Mouse (Mus musculus): ENCODE data around the gene Slc44a5.

Slc44a5 gene

GRCm38 (mm10) chr3:154210431-154211055 lies 237.3 kb downstream of the Slc44a5 start:
- peaks cover 3% of the 10 kb centered on the region; the same call in 1 of the 2 replicates for H3K9me3 ChIP-seq (ENCODE audit: low read length)
- H3K4me3 ChIP-seq (replicated peaks; ENCODE audit: low read length), result no peak overlapping the region
- H3K4me1 ChIP-seq (replicated peaks; ENCODE audit: low read depth, low read length), result peaks cover 18% of the 10 kb centered on the region
- H3K27me3 ChIP-seq (ENCODE audit: insufficient read depth, low read length), result no peaks in the 10 kb centered on the region
- no peak for TF ChIP-seq CTCF (conservative IDR thresholded peaks at IDR 0.05; ENCODE audit: low read length)
- no peak for TF ChIP-seq NANOG (IDR thresholded peaks at IDR 0.05; ENCODE audit: borderline replicate concordance, low read length)
- TF ChIP-seq POU5F1 (IDR thresholded peaks at IDR 0.05; ENCODE audit: borderline replicate concordance, low read length), result no peak
- no peaks in the 10 kb centered on the region for H3K36me3 ChIP-seq (ENCODE audit: insufficient read depth, low read length)

GRCm38 (mm10) chr3:154212551-154212950 lies 239.3 kb downstream of the Slc44a5 start:
- H3K27me3 ChIP-seq (ENCODE audit: insufficient read depth, low read length), result no peaks in the 10 kb centered on the region
- TF ChIP-seq NANOG (IDR thresholded peaks at IDR 0.05; ENCODE audit: borderline replicate concordance, low read length) (no peak), POU5F1 (IDR thresholded peaks at IDR 0.05; ENCODE audit: borderline replicate concordance, low read length) (no peak), CTCF (conservative IDR thresholded peaks at IDR 0.05; ENCODE audit: low read length) (no peak)
- peaks cover 18% of the 10 kb centered on the region for H3K4me1 ChIP-seq (replicated peaks; ENCODE audit: low read depth, low read length)
- no peaks in the 10 kb centered on the region for H3K36me3 ChIP-seq (ENCODE audit: insufficient read depth, low read length)
- H3K9me3 ChIP-seq (ENCODE audit: low read length), result no peaks in the 10 kb centered on the region
- H3K4me3 ChIP-seq (replicated peaks; ENCODE audit: low read length), result no peak overlapping the region

- H3K9me3 ChIP-seq (ENCODE audit: low read length), result no peaks in the 10 kb centered on the region
- H3K27me3 ChIP-seq (ENCODE audit: insufficient read depth, low read length), result no peaks in the 10 kb centered on the region
- no peak overlapping the region for H3K4me3 ChIP-seq (replicated peaks; ENCODE audit: low read length)
- peaks cover 5% of the 10 kb centered on the region for H3K4me1 ChIP-seq (replicated peaks; ENCODE audit: low read depth, low read length)
- TF ChIP-seq CTCF (conservative IDR thresholded peaks at IDR 0.05; ENCODE audit: low read length), result no peak
- H3K36me3 ChIP-seq (ENCODE audit: insufficient read depth, low read length), result no peaks in the 10 kb centered on the region
Measured at GRCm38 (mm10) chr3:154215309-154215708, 242.1 kb downstream of the Slc44a5 start.

- H3K4me3 ChIP-seq (replicated peaks; ENCODE audit: low read length), result no peak overlapping the region
- no peaks in the 10 kb centered on the region for H3K27me3 ChIP-seq (ENCODE audit: insufficient read depth, low read length)
- H3K9me3 ChIP-seq (ENCODE audit: low read length), result no peaks in the 10 kb centered on the region
- TF ChIP-seq CTCF (conservative IDR thresholded peaks at IDR 0.05; ENCODE audit: low read length) (no peak), NANOG (IDR thresholded peaks at IDR 0.05; ENCODE audit: borderline replicate concordance, low read length) (no peak), POU5F1 (IDR thresholded peaks at IDR 0.05; ENCODE audit: borderline replicate concordance, low read length) (no peak)
- no peaks in the 10 kb centered on the region; the same call in 1 of the 2 replicates for H3K4me1 ChIP-seq (replicated peaks; ENCODE audit: low read depth, low read length)
- no peaks in the 10 kb centered on the region for H3K36me3 ChIP-seq (ENCODE audit: insufficient read depth, low read length)
Measured at GRCm38 (mm10) chr3:154215779-154216178, 242.5 kb downstream of the Slc44a5 start.

GRCm38 (mm10) chr3:154222141-154222591 lies 248.9 kb downstream of the Slc44a5 start:
- Histone ChIP-seq H3K27me3 (ENCODE audit: insufficient read depth, low read length) (no peaks in the 10 kb centered on the region), H3K9me3 (ENCODE audit: low read length) (no peaks in the 10 kb centered on the region), H3K4me1 (replicated peaks; ENCODE audit: low read depth, low read length) (no peaks in the 10 kb centered on the region), H3K36me3 (ENCODE audit: insufficient read depth, low read length) (no peaks in the 10 kb centered on the region), H3K4me3 (replicated peaks; ENCODE audit: low read length) (no peak overlapping the region)
- no peak for TF ChIP-seq CTCF (conservative IDR thresholded peaks at IDR 0.05; ENCODE audit: low read length)

GRCm38 (mm10) chr3:154222688-154223087 lies 249.5 kb downstream of the Slc44a5 start:
- Histone ChIP-seq H3K4me1 (replicated peaks; ENCODE audit: low read depth, low read length) (no peaks in the 10 kb centered on the region), H3K36me3 (ENCODE audit: insufficient read depth, low read length) (no peaks in the 10 kb centered on the region), H3K4me3 (replicated peaks; ENCODE audit: low read length) (no peak overlapping the region), H3K27me3 (ENCODE audit: insufficient read depth, low read length) (no peaks in the 10 kb centered on the region), H3K9me3 (ENCODE audit: low read length) (no peaks in the 10 kb centered on the region)
- no peak for TF ChIP-seq NANOG (IDR thresholded peaks at IDR 0.05; ENCODE audit: borderline replicate concordance, low read length)
- no peak for TF ChIP-seq CTCF (conservative IDR thresholded peaks at IDR 0.05; ENCODE audit: low read length)
- no peak for TF ChIP-seq POU5F1 (IDR thresholded peaks at IDR 0.05; ENCODE audit: borderline replicate concordance, low read length)

GRCm38 (mm10) chr3:154226100-154226752 lies 253.0 kb downstream of the Slc44a5 start:
- Histone ChIP-seq H3K27me3 (ENCODE audit: insufficient read depth, low read length) (no peaks in the 10 kb centered on the region), H3K4me3 (replicated peaks; ENCODE audit: low read length) (no peak overlapping the region), H3K36me3 (ENCODE audit: insufficient read depth, low read length) (no peaks in the 10 kb centered on the region), H3K4me1 (replicated peaks; ENCODE audit: low read depth, low read length) (no peaks in the 10 kb centered on the region), H3K9me3 (ENCODE audit: low read length) (no peaks in the 10 kb centered on the region)
- TF ChIP-seq CTCF (conservative IDR thresholded peaks at IDR 0.05; ENCODE audit: low read length) (peak; percentile 65), NANOG (IDR thresholded peaks at IDR 0.05; ENCODE audit: borderline replicate concordance, low read length) (no peak), POU5F1 (IDR thresholded peaks at IDR 0.05; ENCODE audit: borderline replicate concordance, low read length) (no peak)

- Histone ChIP-seq H3K36me3 (ENCODE audit: insufficient read depth, low read length) (no peaks in the 10 kb centered on the region), H3K27me3 (ENCODE audit: insufficient read depth, low read length) (no peaks in the 10 kb centered on the region), H3K9me3 (ENCODE audit: low read length) (peaks cover 10% of the 10 kb centered on the region; the same call in 1 of the 2 replicates), H3K4me3 (replicated peaks; ENCODE audit: low read length) (no peak overlapping the region), H3K4me1 (replicated peaks; ENCODE audit: low read depth, low read length) (no peaks in the 10 kb centered on the region)
- TF ChIP-seq NANOG (IDR thresholded peaks at IDR 0.05; ENCODE audit: borderline replicate concordance, low read length), result no peak
- TF ChIP-seq POU5F1 (IDR thresholded peaks at IDR 0.05; ENCODE audit: borderline replicate concordance, low read length), result no peak
- no peak for TF ChIP-seq CTCF (conservative IDR thresholded peaks at IDR 0.05; ENCODE audit: low read length)
Measured at GRCm38 (mm10) chr3:154244932-154245331, 271.7 kb downstream of the Slc44a5 start.

- no peak for TF ChIP-seq POU5F1 (IDR thresholded peaks at IDR 0.05; ENCODE audit: borderline replicate concordance, low read length)
- no peak for TF ChIP-seq CTCF (conservative IDR thresholded peaks at IDR 0.05; ENCODE audit: low read length)
- no peak for TF ChIP-seq NANOG (IDR thresholded peaks at IDR 0.05; ENCODE audit: borderline replicate concordance, low read length)
- no peak overlapping the region for H3K4me3 ChIP-seq (replicated peaks; ENCODE audit: low read length)
Measured at GRCm38 (mm10) chr3:154251486-154251885, 278.2 kb downstream of the Slc44a5 start.

More at GRCm38 (mm10) chr3:154251486-154251885, 278.2 kb downstream of the Slc44a5 start:
- Histone ChIP-seq H3K9me3 (ENCODE audit: low read length) (peaks cover 3% of the 10 kb centered on the region; the same call in 1 of the 2 replicates), H3K36me3 (ENCODE audit: insufficient read depth, low read length) (no peaks in the 10 kb centered on the region), H3K27me3 (ENCODE audit: insufficient read depth, low read length) (no peaks in the 10 kb centered on the region), H3K4me1 (replicated peaks; ENCODE audit: low read depth, low read length) (no peaks in the 10 kb centered on the region)

Data from E14TG2a.4 (cell line).